Mouse (Mus musculus) NIH3T3 (cell line): ENCODE results near the gene Slc30a9.

ENCODE experiments used
- DNase-seq: peaks from one replicate; pipeline ENCODE4 v3.0.0-alpha.2; 2012; ENCODE audit warnings: low read depth

Slc30a9 gene

DNA sequence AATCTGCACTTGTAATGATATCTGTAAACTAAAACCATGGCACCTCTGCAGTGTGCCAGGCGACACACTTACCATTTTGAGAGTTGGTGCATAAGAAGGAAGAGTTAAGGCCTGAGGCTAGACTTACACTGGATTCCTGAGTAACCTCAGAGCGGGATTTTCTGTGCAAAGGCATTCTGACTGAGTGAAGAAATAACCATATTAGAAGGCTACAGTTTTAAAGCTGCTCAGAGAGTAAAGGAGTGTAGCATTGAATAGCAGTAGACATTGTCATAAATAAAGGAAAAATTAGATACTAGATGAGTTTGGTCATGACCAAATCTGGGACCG is 5.7 kb downstream of the Slc30a9 start:
- no peak for DNase-seq

DNA sequence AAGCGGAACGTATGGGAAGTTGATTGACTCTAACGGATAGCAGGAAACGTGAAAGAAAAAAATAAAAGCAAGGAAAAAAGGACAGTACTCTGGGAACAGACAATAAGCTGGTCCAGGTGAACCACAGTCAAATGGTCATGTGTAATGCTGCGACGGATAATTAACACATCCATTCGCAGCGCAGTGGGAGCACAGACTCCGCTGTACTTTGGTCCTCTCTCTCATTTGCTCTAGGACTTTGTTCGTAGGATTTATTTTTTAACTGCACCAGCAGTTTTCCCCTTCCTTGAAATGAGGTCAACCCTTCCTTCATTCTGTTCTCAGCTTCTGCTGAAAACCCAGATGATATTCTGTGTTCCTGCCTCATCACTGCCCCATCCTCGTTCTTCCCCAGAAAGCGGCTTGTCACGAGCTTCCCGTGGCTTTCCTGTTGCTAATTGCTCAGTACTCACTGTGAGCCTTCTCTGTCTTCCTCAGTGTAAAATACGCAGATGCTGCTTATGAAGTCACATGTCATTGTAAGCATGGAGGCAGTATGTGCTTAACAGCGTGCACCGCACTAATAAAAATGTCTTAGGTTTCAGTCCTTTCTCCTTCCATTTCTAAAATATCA is 15.0 kb downstream of the Slc30a9 start:
- DNase-seq: no peak

DNA sequence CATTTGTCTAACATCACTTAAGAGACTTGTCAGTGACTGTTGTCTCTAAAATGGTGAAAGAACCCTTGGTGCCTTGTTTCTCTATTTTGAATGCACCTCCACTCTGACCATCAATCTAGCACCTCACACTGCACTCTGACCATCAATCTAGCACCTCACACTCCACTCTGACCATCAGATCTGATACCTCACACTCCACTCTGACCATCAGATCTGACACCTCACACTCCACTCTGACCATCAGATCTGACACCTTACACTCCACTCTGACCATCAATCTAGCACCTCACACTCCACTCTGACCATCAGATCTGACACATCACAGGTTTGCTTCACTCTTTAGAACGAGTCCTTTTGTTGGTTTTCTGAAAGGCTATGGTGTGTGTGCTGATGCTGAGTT is 17.3 kb downstream of the Slc30a9 start:
- DNase-seq: no peak

DNA sequence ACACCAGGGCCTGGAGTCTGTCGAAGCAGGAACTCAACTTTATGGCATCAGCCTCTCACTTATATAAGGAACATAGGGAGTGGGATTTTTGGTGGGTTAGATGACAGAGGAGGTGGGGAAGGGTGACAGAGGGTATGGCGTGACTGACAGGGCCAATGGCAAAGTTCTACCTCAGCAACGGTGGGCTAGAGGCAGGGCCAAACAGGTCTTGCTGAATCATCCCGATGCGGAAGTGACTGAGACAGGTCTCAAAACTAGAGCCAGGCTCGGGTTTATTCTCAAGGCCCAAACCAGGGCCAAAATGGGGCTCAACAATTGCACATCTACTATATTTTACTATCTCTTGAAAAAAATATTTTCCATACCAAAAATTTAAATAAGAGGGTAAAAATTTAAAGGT is 34.1 kb downstream of the Slc30a9 start:
- no peak for DNase-seq

DNA sequence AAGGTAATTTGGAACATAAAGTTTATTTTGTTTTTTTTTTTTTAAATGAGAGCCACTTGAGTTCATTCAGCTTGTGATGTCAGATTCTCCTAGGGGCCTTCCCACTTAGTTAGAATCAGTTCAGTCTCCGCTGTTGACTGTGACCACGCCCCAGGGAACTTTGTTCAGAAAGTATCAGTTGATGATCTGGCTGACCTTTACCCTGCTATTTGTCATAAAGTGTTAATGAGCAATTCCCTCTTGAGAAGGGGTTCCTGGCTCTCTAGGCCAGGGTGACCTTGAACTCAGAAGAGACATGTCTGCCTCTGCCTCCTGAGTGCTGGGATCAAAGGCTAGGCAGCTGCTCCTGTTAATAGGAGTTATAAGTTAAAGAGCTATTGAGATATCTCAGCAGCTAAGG is 40.3 kb downstream of the Slc30a9 start:
- no peak for DNase-seq

DNA sequence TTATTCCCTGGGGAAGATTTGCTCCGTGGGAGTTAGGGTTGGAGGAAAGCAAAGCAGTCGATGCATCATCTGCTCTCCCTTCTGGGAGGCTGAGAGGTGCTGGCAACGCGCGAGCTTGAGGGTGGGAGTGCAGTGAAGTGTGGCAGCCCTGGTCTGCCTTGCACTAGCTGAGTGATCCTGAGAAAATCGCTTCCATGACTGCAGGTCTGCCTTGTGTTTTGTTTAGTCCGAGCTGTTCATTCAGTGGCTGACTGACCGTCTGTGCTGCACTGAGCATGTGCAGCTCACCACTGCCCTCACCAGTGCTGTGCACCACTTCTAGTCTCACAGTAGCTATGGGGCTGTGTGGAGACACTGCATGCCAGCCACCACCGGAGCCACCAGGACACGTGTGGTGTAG is 42.2 kb downstream of the Slc30a9 start:
- DNase-seq: no peak

DNA sequence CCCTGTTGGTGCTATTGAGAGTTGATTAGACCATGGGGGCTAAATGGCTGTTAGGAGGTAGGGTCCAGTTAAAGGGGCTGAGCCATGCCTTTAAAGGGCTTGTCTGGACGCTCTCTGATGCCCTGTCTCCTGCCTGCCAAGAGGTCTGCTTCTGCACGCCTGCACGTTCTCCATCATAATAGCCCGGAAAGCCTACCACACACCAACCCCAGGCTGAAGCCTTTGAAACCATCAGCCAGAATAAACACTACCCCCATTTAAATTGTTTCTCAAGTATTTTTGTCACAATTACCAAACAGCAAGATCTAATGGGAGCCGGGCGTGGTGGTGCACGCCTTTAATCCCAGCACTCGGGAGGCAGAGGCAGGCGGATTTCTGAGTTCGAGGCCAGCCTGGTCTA is 55.6 kb downstream of the Slc30a9 start:
- no peak for DNase-seq

DNA sequence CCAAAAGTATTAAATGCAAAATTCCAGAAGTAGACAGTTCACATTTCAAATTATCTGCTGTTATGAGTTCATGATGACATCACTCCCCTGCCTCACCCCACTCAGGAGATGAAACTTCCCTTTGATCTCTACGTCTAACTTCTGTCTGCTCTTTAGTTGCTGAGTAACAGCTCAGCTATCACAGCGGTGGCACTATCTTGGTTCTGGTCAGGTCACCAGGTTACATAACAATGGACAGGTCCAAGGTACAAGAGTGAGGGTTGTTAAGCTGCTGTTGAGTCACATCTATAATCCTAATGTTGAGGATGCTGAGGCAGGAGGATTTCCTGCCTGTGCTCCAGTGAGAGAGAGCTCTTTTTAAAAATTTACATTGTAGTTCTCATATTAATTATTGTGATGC is 56.2 kb downstream of the Slc30a9 start:
- DNase-seq: no peak

DNA sequence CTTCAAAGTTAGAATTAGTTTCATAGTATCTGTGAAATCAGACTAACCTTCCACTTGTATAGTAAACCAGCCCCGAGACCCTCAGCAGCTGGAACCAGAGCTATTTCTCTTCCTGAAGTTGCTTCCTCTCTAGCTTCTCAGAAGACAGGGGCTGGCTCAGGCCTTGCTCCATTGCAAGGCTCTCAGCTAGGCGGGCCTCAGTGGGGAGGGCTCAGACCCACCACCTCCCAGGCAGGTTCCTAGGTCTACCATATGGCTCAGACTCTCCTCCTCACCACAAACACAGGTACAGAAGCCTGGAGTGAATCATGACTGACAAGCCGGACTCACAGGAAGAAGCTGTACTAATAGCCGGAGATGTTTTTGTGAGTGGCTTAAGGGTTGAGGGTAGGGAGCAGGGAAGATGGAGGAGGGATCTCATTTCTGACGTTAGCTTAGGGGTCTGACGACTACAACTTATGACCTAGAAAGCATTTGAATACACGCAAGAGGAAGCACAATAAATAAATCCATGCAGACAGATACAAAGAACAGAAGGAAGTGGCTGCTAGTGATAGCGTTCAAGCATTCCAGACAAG is 70.4 kb downstream of the Slc30a9 start:
- no peak for DNase-seq

DNA sequence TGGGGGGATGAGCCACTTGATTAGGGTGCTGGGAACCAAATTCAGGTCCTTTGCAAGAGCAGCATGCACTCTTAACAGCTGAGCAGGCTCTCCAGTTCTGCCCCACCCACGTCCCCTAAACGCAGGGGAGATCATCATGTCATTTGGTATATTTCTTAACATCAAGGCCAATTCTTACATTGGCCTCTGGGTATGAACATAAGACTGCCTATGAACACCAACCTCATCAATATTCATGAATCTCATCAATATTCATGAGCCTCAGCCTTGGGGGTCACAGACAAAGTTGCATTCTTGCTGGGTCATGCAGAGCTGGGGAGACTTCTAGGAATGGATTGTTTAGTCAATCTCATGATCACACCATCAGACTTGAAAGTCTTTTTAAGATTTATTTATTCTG is 74.9 kb downstream of the Slc30a9 start:
- DNase-seq: no peak

DNA sequence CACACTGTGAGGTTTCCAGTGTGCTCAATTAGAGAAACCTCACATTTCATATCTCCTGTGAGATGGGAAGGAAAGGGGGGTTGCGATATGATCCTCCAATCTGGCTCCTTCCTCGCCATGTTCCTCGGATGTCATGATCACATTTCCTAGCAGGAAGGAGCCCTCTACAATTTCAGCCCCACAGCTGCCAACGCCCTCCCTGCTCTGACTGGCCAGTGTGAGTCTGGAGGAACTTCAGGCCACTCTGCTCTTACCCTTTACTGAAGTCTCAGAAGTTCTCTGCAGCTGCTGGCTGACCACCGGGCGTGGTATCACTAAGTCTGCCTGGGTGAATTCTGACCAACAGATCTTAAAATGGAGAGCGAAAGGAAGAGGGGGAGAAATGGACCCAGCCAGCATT is 75.8 kb downstream of the Slc30a9 start:
- DNase-seq: no peak

DNA sequence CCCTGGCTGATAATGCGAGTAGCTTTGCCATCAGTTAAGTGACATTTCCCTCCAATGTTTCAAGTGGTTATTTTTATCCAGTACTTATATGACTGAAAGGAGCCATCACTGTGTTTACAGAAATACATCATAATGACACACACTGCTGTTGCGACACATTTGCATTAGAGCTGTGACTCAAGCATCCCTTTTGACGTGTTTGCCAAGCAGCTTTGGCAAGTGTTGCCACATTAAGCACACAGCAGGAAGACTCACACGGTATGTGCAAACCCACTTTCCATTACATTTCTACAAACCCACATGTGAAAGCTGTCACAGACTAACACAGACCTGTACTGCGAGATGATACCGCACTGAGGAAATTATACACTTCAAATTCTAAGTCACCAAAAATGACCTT is 87.2 kb downstream of the Slc30a9 start:
- DNase-seq: peak; percentile 87

DNA sequence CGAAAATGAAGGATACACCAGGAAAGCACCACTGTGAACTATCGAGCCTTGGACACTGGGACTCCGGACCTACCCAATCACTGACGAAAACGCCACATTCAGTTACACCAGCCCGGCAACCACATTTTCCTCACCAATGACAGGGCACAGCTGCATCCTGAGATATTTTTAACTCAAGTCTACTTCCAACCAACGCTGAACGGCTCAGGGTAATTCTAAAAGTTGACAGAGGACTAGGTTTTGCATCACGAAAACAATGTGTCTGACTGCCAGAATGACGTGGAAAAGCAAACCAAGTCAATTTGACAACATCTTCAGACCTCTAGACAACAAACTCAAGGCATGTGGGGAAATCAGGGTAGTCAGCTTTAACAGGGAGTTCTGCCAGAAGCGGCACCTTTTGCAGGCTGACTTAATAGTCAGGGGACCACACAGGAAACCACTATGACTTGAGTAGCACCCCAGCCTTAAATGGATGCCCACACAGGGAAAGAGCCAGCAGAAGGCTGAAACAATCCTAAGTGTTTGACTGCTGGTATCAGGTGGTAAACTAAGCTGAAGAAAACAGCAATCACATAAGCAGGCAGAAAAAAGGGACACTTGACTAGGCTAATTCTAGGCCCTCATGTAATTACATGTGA is 88.6 kb downstream of the Slc30a9 start:
- no peak for DNase-seq

DNA sequence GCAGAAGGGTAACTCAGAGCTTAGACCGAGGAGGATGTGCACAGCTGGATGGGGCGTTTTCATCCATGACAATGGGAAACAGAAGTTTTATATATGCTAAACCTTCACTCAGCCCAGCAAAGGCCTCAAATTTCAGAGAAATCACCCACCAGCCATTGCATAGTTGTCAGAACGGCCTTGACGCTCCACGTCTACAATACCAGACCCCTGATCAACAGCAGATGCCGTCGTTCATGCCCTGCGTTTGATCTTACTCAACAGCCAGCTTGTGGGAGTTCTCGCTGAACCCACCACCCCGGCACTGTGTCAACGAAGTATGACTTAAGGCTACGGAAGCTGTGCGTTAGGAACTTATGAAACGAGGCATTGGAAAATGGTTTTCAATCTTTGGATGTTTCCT is 90.4 kb downstream of the Slc30a9 start:
- no peak for DNase-seq

DNA sequence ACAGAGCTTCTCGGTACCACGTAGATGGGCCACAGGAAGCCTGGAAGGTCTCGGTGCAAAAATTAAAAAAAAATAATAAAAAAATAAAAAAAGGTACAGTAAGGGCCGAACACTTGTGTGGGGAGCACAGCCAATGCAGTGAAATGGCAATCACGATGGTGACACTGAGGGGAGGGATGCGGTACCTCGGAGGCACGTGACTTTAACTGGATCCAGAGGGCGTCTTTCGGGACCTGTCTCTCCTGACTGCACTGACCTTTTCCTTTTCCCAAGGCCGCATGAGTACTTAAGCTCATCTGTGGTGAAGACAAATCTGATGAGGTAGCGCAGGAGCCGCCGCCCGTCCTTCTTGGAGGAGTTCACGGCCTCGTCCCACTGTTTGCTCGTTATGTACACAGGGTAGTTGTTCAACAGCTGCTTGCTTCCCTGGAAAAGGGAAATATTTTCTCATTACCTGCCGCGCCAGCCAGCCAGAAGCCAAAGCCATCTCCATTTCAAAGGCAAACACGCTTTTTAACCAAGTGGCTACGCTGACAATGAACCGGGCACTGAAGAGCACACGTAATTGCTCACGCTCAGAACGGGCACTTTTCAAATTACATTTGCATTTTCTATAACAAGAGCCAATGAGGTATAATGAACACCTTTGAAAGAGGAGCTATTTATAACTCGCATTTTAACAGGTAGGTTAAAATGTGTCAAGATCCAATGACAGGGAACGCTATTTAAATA is 93.3 kb downstream of the Slc30a9 start:
- no peak for DNase-seq

DNA sequence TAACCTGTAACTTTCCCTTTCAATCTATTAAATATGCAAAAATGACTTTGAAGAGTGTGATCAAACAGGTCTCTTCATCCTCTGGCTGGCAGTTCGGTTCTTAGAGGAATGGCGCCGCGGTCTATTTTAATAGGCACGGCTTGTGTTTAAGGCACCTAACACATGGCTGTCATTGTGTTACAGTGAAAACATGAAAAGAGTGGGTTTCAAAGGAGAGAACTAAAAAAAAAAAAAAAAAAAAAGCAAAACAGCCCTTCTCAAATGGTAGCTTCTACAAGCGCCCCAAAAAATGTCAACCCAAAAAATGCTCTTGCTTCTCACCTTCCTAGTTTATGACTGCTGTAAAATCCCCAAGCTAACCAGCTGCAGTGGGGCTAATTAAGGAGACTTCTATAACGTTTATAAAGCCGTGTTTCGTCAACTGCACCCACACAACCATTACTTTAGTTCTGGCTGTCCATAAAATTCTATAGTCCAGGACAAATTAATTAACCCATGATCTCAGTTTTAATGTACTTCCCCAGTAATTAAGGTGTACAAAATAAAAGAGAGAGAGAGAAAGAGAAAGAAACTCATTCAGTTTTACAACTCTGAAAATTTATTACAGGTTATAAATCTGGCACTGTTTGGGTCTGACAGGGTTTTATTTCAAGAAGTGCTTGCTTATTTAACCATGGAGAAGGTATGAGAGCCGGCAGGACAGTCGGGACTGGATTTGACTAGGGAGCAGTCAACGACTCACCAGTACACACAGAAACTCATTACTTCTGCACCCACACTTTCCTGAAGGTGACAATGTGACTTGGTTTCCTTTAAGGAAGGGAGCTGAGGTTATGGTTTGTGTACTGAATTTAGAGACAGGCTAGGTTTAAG is 94.1 kb downstream of the Slc30a9 start:
- DNase-seq: no peak

DNA sequence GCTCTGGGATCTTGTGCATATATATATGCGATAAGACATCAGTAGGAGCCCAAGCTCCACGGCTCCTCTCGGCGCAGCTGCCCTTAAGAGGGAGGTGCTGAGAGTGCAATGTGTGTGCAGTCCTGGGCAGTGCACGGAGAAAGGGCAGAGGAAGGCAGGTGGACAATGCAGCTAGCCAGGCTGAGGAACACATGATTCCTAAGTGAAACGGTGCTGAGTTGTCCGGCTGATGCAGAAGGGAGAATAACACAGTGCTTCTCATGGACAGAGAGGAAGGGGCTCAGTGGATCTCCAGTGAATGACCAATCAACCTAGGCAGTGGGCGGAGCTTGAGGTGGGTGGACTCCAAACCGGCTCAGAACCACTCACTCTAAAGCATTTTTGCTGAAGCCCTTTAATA is 94.9 kb downstream of the Slc30a9 start:
- no peak for DNase-seq

DNA sequence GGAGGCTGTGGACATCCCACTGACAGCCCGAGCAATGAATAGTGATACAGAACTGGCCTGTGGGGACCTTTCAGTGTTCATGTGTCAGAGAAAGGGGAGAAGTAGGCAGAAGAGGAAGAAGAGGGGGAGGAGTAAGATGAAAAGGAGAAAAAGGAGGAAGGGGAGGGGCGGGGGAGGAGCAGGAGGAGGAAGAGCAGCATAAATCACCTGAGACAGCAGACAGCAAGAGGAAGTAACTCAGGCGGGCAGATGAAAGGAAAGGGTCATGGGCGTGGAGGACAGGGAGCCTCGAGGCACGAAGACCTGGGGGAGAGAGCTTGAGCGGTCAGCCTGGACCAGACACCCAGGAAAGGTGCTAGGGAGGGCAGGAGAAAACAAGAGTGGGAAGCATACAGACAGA is 97.6 kb downstream of the Slc30a9 start:
- no peak for DNase-seq

DNA sequence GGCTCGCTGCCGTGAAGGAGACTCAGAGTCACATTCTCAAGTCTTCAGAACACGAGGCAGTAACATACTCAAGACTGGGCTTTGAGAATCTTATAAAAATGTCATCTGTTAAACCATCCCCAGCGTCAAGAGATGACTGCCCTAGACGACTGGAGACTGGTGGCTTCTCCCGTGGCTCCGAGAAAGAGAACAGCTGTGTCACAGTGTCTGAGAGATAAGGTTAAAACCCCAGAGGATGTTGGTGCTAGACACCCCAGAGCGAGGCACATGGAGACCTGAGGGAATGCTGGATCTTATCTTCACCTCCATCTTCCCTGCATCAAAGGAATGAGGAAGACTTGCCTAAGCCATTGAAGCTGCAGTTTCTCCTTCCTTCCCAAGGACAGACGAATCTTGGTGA is 98.2 kb downstream of the Slc30a9 start:
- no peak for DNase-seq
